Mouse (Mus musculus): ENCODE results near the gene Gm2174. TPM values are rescaled to one million over a fixed set of nuclear protein-coding genes. Genes with fewer than 3 reads are reported as not detected.

The Gm2174 gene
- polyA plus RNA-seq (2015; fragmentation: Nextera tagmentation; extraction: Ambion mirVana), result 2.1 and 2.3 TPM in 2 replicates

DNA sequence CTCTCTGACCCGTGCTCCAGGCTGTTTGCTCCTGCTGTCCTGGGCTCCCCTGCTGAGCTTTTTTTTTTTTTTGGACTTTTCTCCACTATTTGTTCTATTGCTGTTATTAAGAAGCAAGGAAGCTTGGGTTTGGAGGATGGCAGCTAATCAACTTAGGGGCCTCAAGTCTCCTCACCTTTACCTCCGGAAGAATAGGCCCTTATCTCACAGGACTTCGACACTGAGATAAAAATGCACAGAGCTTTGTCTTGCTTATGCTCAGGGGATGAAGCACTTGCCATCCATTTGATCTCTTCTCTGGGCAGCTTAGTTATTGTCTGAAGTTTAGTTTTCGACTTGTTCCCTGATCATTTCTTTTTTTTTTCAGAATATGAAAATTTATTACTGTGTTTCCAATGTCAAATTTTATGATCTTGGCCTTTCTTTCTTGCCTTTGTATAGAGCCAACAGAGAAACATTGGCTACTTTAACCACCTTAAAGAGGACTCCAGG lies at the start of gene Gm2174:
Gene Gm2174 (plus strand): TSS at position 442 of the 492 bp plus-strand sequence.

DNA sequence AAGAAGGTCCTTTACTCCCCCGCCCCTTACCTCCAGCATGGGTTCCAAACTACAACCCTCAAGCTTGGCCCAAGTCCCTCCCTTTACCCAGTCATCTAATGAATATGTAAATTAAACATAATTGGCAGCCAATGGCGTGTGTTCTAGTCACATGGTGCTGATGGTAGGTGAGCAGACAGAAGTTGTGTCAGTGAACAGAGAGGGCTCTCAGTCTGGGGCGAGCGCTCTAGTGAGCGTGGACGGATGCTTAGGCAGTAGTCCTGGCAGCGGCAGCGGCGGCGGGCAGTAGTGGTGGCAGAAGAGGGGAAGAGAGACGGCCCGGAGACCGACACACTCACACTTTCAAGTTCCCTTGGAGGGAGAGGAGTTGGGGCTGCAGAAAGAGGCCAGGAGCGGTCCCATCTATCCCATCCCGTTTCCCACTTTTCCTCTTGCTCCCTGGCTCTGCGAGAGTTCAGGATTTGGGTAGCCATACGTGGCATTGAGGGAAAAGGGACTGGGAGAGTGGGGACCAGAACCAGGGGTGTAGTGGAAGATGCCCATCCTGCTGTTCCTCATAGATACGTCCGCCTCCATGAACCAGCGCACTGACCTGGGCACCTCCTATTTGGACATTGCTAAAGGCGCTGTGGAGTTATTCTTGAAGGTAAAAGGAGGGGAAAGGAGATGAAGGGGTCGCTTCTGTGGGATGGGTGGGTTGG lies 7.1 kb downstream of the Gm2174 start, which contains the start of gene Ints6l:
Gene Ints6l (plus strand): TSS at position 187 of the 701 bp plus-strand sequence.

Other genes starting within 250 kb of the Gm2174 start
- not detected in 2 replicates for gene Gm773, start 235.1 kb upstream of the Gm2174 start, polyA plus RNA-seq (2015; fragmentation: Nextera tagmentation; extraction: Ambion mirVana)
- 3.9 and 5.3 TPM in 2 replicates for gene Zfp449, start 101.6 kb upstream of the Gm2174 start, polyA plus RNA-seq (2015; fragmentation: Nextera tagmentation; extraction: Ambion mirVana)
- 3.8 and 6.1 TPM in 2 replicates for gene Smim10l2a, start 73.4 kb upstream of the Gm2174 start, polyA plus RNA-seq (2015; fragmentation: Nextera tagmentation; extraction: Ambion mirVana)
- 20.8 and 23.9 TPM in 2 replicates for gene Ints6l, start 6.9 kb downstream of the Gm2174 start, polyA plus RNA-seq (2015; fragmentation: Nextera tagmentation; extraction: Ambion mirVana)
- not detected in 2 replicates for gene Gm10477, start 76.8 kb downstream of the Gm2174 start, polyA plus RNA-seq (2015; fragmentation: Nextera tagmentation; extraction: Ambion mirVana)
- gene Gm648, start 101.6 kb downstream of the Gm2174 start, polyA plus RNA-seq (2015; fragmentation: Nextera tagmentation; extraction: Ambion mirVana), result not detected in 2 replicates
- gene Mmgt1, start 150.1 kb downstream of the Gm2174 start, polyA plus RNA-seq (2015; fragmentation: Nextera tagmentation; extraction: Ambion mirVana), result 8.8 and 12.1 TPM in 2 replicates
- gene Slc9a6, start 161.8 kb downstream of the Gm2174 start, polyA plus RNA-seq (2015; fragmentation: Nextera tagmentation; extraction: Ambion mirVana), result 10.4 and 13.5 TPM in 2 replicates